8 mouse cellular contexts compared by ENCODE assay signal in genomic region chr5:65175035-65175917, GRCm38 (mm10). TPM values are rescaled to one million over a fixed set of nuclear protein-coding genes. Genes with fewer than 3 reads are reported as not detected.
DNase-seq lines count a peak whose midpoint lies in the region; ATAC-seq and TF ChIP-seq lines count a peak whose summit lies in the region.

No protein-coding gene starts in this region.

- no peak for DNase-seq in kidney, postnatal 14 days
- peak; percentile 64 to 71 for DNase-seq in cerebellum, postnatal 36 days
- DNase-seq in hindbrain, postnatal 0 days (ENCODE audit: low spot score): peak; percentile 78
- DNase-seq in retina, postnatal 1 day: peak; percentile 89
- no peak for DNase-seq in thymus, postnatal 0 days (ENCODE audit: low spot score)
- DNase-seq in urinary bladder, postnatal 10 days (ENCODE audit: low spot score): no peak

- no peaks in the 10 kb centered on the region for H3K4me1 ChIP-seq in kidney, embryonic 14.5 days (ENCODE audit: control insufficient read depth, insufficient read depth, low read length)
- H3K4me1 ChIP-seq in hindbrain, postnatal 0 days (ENCODE audit: insufficient read depth, low read length): no peaks in the 10 kb centered on the region
- peaks cover 12% of the 10 kb centered on the region for H3K4me1 ChIP-seq in limb, embryonic 15.5 days

- H3K9ac ChIP-seq in kidney, embryonic 14.5 days (ENCODE audit: low read depth, low read length): no peak overlapping the region
- H3K9ac ChIP-seq in hindbrain, postnatal 0 days (replicated peaks; ENCODE audit: low read length): no peak overlapping the region
- no peak overlapping the region for H3K9ac ChIP-seq in limb, embryonic 15.5 days

- no peaks in the 10 kb centered on the region for H3K9me3 ChIP-seq in kidney, embryonic 14.5 days (ENCODE audit: control insufficient read depth, low read length)
- H3K9me3 ChIP-seq in hindbrain, postnatal 0 days (ENCODE audit: low read length): no peaks in the 10 kb centered on the region
- no peaks in the 10 kb centered on the region for H3K9me3 ChIP-seq in limb, embryonic 15.5 days

- ATAC-seq in kidney, embryonic 14.5 days (ENCODE audit: low FRiP score, low TSS enrichment): 0 out of 2 replicates have a peak, but pooled peaks have one; percentile 32
- peak; percentile 74 for ATAC-seq in hindbrain, postnatal 0 days
- ATAC-seq in limb, embryonic 15.5 days (ENCODE audit: insufficient number of reproducible peaks, low FRiP score, low TSS enrichment, low read depth): 0 out of 2 replicates have a peak, but pooled peaks have one; percentile 24

- no peak overlapping the region for H3K27ac ChIP-seq in kidney, embryonic 14.5 days (ENCODE audit: low read depth, low read length)
- H3K27ac ChIP-seq in hindbrain, postnatal 0 days: peak overlapping the region; percentile 73
- H3K27ac ChIP-seq in limb, embryonic 15.5 days: no peak overlapping the region

- no peak overlapping the region for H3K4me3 ChIP-seq in kidney, embryonic 14.5 days (ENCODE audit: low read length)
- no peak overlapping the region for H3K4me3 ChIP-seq in hindbrain, postnatal 0 days (ENCODE audit: low read length)
- H3K4me3 ChIP-seq in limb, embryonic 15.5 days: no peak overlapping the region

- no peaks in the 10 kb centered on the region for H3K36me3 ChIP-seq in kidney, embryonic 14.5 days (ENCODE audit: control insufficient read depth, insufficient read depth, low read length)
- no peaks in the 10 kb centered on the region for H3K36me3 ChIP-seq in hindbrain, postnatal 0 days (ENCODE audit: insufficient read depth, low read length)
- no peaks in the 10 kb centered on the region for H3K36me3 ChIP-seq in limb, embryonic 15.5 days

- H3K4me2 ChIP-seq in kidney, embryonic 14.5 days (replicated peaks; ENCODE audit: low read depth, low read length): no peak overlapping the region
- H3K4me2 ChIP-seq in hindbrain, postnatal 0 days (ENCODE audit: low read depth, low read length): peak overlapping the region; percentile 43
- no peak overlapping the region for H3K4me2 ChIP-seq in limb, embryonic 15.5 days

- TF ChIP-seq CTCF in hindbrain, postnatal 0 days (IDR thresholded peaks at IDR 0.05; ENCODE audit: low read depth): no peak

- no peaks in the 10 kb centered on the region for H3K27me3 ChIP-seq in kidney, embryonic 14.5 days (ENCODE audit: control insufficient read depth, insufficient read depth, low read length)
- H3K27me3 ChIP-seq in hindbrain, postnatal 0 days (ENCODE audit: insufficient read depth, low read length): no peaks in the 10 kb centered on the region
- 0 out of 2 replicates have a peak, but pooled peaks cover 4% of the 10 kb centered on the region for H3K27me3 ChIP-seq in limb, embryonic 15.5 days

- WGBS in kidney, embryonic 14.5 days: 70% methylated on average over 26 of the region's 26 CpGs
- WGBS in hindbrain, postnatal 0 days: 48% methylated on average over 26 of the region's 26 CpGs
- 61% methylated on average over 26 of the region's 26 CpGs for whole genome bisulfite sequencing in limb, embryonic 15.5 days

RNA-seq across cellular contexts. Expression of gene Wdr19, which starts 24.2 kb away (rescaled TPM):
- 8.7 and 15.8 TPM in 2 replicates for polyA plus RNA-seq in kidney, embryonic 14.5 days (2014; fragmentation: Nextera tagmentation; extraction: Ambion mirVana)
- 11.1 and 12.9 TPM in 2 replicates for total RNA-seq in hindbrain, postnatal 0 days (2014; rRNA removed)
- 8.1 and 9.6 TPM in 2 replicates for polyA plus RNA-seq in hindbrain, postnatal 0 days (2015; fragmentation: Nextera tagmentation; extraction: Ambion mirVana)
- 6.8 and 8.0 TPM in 2 replicates for polyA plus RNA-seq in limb, embryonic 15.5 days (2015; fragmentation: Nextera tagmentation; extraction: Ambion mirVana)
- polyA plus RNA-seq in thymus, postnatal 0 days (2015; fragmentation: Nextera tagmentation; extraction: Ambion mirVana): 2.9 and 3.1 TPM in 2 replicates

Comparison
In these comparisons a context has a peak if more than half of its experiments do, and no peak if none do; other contexts are left out.
1. ATAC-seq: peak in every context shown above with its lines; median percentile 74 in hindbrain, postnatal 0 days; 32 in kidney, embryonic 14.5 days; 24 in limb, embryonic 15.5 days.
2. DNase-seq: peak in cerebellum, postnatal 36 days (2 of 2), hindbrain, postnatal 0 days (single experiment) and retina, postnatal 1 day (single experiment); none in kidney, postnatal 14 days (single experiment), thymus, postnatal 0 days (single experiment) and urinary bladder, postnatal 10 days (single experiment).